Mouse (Mus musculus) ovary, postnatal 14 days (tissue): ENCODE measurements around the gene Hoxa7.
A peak's percentile ranks its signal among the peaks of the same experiment; 100 is the strongest.

Experiments used
- DNase-seq: peaks from one replicate; pipeline ENCODE4 v3.0.0; 2022; ENCODE audit warnings: low spot score

Gene Hoxa7

DNA sequence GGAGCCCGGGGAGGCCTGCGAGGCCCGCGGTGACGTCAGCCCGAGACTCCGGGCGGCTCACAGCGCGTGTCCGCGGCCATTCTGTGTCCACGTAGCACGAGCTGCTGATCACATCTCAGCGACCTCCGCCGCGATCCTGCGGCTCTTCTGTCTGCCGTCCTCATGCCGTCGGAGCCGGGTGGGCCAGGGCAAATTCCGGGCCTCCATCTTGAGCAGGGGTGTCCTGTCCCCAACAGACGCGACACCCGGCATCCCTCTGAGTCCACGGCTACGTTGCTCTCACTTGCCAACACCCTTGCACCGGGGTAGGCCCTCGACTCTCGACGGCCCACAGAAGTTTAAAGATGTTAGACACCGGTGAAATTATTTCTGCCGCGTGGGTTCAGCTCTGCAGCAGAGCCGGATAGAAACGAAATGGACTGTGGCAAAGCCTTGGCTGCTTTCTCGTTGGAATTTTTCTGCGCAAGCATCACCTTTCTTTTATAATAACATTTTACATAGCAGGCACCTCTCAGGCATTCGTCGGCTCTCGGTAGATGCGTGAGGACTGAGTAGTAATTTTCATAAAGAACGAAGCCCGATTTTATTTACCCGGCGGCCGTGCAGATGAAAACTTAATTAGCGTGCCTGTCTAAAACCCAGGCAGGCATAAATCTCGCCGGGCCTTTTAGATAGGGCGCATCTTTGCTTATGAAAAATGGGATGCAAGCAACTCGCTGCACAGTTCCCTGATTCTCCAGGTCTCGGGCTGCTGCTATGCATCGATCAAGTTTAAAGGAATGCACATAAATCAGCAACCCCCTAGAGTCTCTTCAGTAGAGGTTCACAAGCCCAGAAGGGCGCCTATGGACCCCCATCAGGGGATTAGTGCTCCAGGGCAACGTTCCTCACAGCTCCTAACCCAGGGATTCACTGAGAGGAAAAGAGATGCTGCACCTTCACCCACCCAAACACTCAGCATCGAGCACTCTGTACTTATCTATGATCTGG, 32.2 kb upstream of the Hoxa7 start:
- DNase-seq: no peak

DNA sequence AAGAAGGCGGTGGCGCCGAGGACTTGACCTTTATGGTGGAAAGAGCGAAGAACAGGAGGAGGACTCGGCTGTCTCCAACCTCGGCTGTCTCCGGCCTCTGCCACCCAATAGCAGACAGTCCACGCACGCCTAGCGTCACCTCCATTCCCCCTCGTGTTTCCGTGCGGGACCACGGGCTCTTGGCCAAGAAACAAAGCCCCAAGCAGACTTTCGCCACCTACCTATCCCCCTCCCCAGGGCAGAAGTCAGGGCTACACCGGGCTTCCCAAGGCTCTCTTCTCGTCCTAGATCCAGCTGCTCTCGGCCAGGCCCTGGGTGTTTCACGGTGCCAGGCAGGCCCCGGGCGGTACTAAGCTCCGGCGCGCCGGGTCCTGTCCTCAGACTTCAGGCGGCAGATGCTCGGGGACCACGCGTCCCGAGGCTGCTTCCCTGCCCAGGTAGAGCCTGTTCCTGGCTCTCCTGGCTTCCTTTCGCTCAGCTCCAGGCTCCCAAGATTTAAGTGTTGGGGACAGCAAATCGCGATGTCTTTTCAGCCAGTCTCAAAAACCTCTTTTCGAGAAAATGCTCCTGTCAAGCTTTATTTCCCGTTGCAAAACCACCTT, 31.2 kb upstream of the Hoxa7 start:
- DNase-seq: no peak

DNA sequence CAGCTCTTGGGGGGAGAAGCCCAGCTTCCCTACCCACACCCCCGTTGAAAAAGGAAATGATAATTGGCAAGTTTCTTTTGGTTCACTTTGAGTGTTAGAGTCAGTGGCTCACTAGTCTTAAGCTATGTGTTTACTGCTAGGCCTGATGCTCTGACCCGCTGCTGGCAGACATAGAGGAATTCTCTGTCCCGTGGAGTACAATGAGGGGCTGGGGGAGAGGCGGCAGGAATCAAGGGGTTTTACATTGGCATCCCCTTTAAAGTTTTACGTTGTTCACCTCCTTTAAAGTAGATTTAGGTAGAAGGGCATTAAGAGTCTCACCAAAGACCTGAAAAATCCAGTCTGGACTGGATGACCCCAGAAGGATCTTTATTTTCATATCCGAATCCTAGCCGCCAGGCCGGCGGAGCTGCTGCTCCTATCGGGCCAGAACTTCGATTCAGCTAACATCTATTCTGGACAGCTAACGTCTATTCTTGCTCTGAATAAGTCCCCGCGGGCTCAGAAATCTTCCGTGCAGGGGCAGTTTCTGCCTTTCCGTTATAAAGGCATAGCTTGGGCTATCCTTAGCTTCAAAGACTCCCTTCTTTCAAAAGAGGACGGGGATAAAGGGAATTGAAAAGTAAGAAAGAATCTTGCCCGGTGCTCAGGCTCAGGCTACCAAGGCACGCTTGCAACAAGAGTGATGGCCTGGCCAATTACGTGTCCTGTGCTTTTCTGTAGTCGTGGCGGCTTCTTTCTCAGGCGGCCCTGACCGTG, 30.5 kb upstream of the Hoxa7 start:
- no peak for DNase-seq

GRCm38 (mm10) chr6:52251177-52251879, 29.7 kb upstream of the Hoxa7 start:
- no peak for DNase-seq

DNA sequence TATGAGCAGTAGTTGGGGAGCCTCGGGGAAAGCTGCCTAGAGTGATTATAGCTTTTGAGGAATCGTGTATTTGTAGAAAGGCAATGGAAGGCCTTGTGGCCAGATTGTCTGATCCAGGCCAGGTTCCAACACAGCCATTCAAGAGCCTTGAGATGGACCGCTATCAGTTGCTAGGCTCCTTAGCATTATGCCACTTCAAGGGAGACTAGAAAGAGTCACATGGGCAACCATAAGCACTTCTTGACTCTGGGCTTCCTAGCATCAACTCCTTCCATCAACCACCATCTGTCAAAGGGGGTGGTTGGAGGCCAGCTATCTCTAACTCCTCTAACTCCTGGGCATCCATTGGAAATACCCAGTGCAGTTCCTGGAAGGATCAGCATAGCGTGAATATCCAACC, 28.2 kb upstream of the Hoxa7 start:
- DNase-seq: no peak

DNA sequence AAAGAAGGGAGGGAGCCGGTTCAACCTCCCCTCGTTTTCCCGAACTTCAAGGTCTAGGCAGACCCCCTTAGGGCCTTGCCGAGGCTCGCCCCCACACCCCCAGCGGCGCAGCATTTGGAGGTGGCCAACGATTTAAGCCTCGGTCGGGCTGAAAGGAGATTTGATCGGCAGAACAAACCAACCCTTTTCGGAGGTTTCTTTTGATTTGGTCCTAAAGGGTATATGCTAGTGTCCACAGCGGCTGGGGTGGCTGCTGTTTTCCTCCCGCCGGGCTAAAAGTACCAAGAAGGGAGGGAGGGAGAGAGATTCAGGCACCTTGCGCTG, 27.7 kb upstream of the Hoxa7 start:
- DNase-seq: no peak

GRCm38 (mm10) chr6:52248638-52249414, 27.2 kb upstream of the Hoxa7 start:
- DNase-seq: no peak

- DNase-seq: no peak
Observed at GRCm38 (mm10) chr6:52247766-52248637, 26.3 kb upstream of the Hoxa7 start.

DNA sequence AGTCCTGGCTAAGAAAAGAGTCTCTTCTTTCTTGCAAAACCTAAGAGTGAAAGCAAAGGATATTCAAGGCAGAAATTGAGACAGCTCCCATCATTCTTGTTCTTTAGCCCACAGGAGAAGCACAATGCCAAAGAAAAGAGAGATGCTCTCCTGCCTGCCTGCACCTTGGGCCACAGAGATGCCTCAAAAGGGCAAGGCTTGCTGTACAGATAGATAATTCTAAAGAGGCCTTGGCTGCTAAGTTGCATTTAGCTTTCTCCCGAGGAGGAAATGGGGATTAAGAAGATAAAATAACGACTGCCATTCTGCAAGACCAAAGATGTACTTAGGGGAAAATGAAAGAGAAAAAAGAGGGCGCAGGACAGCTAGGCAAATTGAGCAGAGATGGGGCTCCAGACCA, 25.3 kb upstream of the Hoxa7 start:
- DNase-seq: no peak

DNA sequence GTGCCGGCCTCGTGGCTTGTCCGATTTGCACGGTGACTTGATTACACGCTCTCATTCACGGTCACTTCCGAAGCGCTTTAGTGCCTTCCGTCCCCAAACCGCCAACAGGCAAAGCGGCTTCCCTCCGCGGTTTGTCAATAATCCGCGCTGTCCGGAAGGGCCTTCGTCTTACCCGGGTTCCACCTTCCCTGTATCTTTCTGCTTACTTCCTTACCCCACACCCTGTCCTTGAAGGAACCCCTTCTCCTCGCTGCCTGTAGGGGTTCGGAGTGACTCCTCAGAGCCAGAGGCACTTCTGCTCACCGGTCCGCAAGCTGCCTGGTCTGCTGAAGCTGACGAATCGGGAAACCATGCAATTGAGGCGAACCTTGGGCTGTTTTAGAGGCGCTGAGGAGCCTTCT, 24.7 kb upstream of the Hoxa7 start:
- DNase-seq: no peak

- DNase-seq: no peak
Observed at GRCm38 (mm10) chr6:52245757-52246142, 24.1 kb upstream of the Hoxa7 start, which contains the start of gene Hoxa11. TSS of gene Hoxa11 (minus strand) at chr6:52245810.

DNA sequence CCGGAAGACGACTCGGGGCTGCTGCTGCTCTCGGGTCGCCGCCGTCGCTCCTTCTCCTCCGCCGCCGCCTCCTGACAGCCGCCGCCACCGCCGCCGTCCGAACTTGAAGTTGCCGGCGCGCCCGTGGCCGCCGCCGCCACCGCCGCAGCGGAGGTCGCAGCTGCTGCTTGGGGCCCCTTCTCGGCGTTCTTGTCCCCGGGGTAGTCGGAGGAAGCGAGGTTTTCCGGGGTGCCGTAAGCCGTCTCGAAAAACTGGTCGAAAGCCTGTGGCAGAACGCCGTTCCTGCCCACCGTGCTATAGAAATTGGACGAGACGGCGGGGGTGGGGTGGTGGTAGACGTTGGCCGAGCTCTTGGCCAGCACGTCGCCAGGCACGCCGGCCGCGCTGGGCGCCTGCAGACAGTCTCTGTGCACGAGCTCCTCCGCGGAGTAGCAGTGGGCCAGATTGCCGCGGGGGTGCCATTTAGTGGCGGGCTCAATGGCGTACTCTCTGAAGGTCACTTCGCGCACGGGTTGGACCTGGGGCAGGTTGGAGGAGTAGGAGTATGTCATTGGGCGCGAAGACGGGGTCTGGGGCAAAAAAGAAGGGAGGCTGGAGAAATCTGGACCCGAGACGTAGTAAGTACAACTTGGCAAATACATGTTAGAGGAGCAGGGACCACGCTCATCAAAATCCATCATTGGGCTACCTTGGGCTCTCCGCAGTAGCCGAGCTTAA, 23.5 kb upstream of the Hoxa7 start:
- no peak for DNase-seq

DNA sequence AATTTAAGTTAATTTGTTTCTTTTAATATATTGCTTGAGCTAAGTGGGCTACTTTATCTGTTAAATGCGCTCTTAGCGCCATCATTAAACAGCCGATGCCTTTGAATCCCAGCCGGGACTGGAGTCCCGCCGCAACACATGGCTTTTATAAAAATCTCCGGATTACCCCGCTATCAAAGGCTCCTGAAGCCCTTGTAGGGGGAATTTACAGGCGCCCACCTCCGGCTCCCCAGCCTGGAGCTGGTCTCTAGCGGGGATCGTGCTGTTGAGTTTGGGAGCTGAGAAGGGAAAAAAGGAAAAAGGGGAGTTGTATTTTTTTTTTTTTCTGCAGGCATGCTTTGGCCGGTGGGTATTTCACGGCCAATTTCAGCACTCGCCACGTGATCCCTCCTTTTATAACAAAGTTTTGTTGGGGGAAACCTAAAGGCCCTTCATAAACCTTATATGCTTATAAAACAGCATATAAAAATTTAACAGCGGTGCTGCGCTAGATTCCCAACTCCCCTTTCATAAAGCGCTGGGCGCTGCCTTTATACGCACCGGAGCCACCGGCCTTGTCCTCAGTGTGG, 22.9 kb upstream of the Hoxa7 start:
- no peak for DNase-seq

DNA sequence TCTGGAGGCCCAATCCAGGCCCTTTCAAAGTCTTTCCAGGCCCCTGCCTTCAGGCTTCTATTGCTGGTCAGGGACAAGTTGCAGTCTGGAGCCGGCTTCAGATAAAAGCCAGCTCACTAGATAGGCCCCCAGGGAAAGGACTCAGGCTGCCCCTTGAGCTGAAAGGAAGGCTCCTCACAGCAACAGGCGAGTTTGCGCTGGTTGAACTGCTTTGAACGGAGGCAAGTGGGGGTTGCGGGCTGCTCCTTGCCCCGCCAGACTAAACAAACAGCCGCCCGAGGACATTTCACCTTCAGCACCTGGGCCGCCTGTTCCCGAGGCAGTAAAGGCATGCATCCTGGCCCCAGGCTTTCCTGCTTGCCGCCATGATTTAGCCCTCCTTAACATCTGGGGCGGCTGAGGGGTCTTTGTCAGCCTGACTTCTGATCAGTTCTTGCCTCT, 22.0 kb upstream of the Hoxa7 start:
- DNase-seq: no peak

DNA sequence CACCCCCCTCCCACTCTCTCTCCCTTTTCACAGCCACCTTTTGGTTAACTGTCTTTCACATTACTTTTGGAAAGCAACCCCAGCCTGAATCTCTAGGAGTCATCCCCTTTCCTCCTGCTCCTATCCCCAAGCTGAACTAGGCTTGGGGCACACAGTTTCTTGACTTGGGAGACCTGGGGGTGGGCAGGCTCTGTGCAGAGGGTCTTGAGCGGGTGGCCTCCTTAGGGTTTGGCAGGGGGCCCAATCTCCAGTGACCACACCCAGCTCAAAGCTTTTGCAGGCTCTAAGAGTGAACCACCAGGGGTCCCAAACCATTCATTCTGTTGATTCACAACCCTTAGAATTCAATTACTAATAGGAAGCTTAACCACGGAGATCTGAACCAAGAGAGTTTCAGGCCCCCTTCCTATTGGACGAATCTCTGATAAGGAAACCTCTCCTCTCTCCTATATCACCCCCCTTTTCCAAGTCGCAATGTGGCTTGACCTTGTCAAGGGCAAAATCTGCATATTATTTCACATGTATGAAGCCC, 21.2 kb upstream of the Hoxa7 start:
- no peak for DNase-seq

GRCm38 (mm10) chr6:52241001-52241621, 19.5 kb upstream of the Hoxa7 start:
- DNase-seq: no peak

DNA sequence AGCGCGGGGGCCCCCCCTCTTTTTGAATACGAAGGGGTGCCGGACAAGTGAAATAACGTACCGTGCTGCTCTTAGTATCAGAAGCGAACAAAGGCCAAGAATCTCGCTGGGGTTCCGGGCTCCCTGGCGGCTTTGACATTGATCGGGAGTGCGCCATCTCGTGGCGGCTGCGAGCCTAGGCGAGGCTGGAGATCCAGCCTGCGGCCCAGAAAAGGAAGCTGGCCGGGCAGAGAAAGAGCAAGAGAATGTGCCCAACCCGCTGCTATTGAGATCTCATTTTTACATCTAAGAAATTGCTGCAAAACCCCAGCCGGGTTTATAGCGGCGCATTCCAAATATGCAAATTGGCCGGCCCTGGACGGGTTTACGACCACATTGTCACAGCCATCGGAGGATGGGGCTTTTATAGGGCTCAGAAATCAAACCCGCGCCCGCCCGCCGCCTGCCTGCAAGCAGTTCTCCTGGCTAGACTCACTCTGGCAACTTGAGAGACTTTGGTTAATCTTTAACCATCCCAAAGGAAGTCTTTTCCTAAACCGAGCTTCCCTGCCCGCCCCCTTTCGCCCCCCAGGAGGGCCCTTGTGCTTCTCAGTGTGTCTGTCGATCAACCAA, 18.8 kb upstream of the Hoxa7 start, which contains the start of gene Hoxa10:
Gene Hoxa10 (minus strand): TSS at position 466 of the 612 bp plus-strand sequence.
- DNase-seq: peak; percentile 78
